Mouse (Mus musculus) liver, postnatal 0 days (tissue): ENCODE data around the gene Acan.

Experiments used
- CTCF ChIP-seq: sonication (generic); IDR thresholded peaks from 2 replicates; pipeline ENCODE4 v1.5.1; 2016; ENCODE audit warnings: antibody characterized with exemption, low read depth
- EP300 ChIP-seq: IDR thresholded peaks from 2 replicates; pipeline ENCODE4 v1.6.1; 2016; ENCODE audit warnings: antibody characterized with exemption, low read depth, mild to moderate bottlenecking

- TF ChIP-seq CTCF (no peak), EP300 (no peak)
These were observed 86.1 kb downstream of the Acan start for GRCm38 (mm10) chr7:79139328-79139824.
